Mouse (Mus musculus) midbrain, embryonic 14.5 days (tissue): Measurements from ENCODE around the gene Gm29644. TPM values are rescaled to one million over a fixed set of nuclear protein-coding genes. Genes with fewer than 3 reads are reported as not detected.
"Not testable (repeated sequence)": the region's sequence is repeated elsewhere in the genome, so short reads cannot be mapped to it uniquely, and the experiment has no call there.

Experiments used
- ATAC-seq: fragments of 200-750 bp; cut with Nextera tagmentation; 2 replicates; pipeline ENCODE4 v1.8.0; 2017; ENCODE audit warnings: moderate number of reproducible peaks, moderate library complexity; ENCODE audit not compliant: low FRiP score, low TSS enrichment
- DNase-seq: peaks from one replicate; pipeline ENCODE4 v3.0.0-alpha.2; 2015
- H3K27ac ChIP-seq: fragments of 300-500 bp; sonication (generic); replicated peaks from 2 replicates; pipeline ENCODE4 v1.5.1; 2014; ENCODE audit warnings: mild to moderate bottlenecking, low read depth, low read length, moderate library complexity
- H3K27me3 ChIP-seq: fragments of 300-500 bp; sonication (generic); 2 replicates; pipeline ENCODE4 v1.6.1; 2014; ENCODE audit warnings: low read length, control low read depth, mixed read lengths; ENCODE audit not compliant: control insufficient read depth, insufficient read depth
- H3K36me3 ChIP-seq: fragments of 300-500 bp; sonication (generic); 2 replicates; pipeline ENCODE4 v1.6.1; 2014; ENCODE audit warnings: low read length, control low read depth; ENCODE audit not compliant: control insufficient read depth, insufficient read depth
- H3K4me1 ChIP-seq: fragments of 300-500 bp; sonication (generic); 2 replicates; pipeline ENCODE4 v1.6.1; 2014; ENCODE audit warnings: mild to moderate bottlenecking, antibody characterized with exemption, low read length, control low read depth; ENCODE audit not compliant: control insufficient read depth, insufficient read depth
- H3K4me2 ChIP-seq: fragments of 300-500 bp; sonication (generic); 2 replicates; pipeline ENCODE4 v1.6.1; 2014; ENCODE audit warnings: mild to moderate bottlenecking, low read length, moderate library complexity
- H3K4me3 ChIP-seq: fragments of 300-500 bp; sonication (generic); replicated peaks from 2 replicates; pipeline ENCODE4 v1.5.1; 2014; ENCODE audit warnings: low read depth, low read length
- H3K9ac ChIP-seq: fragments of 300-500 bp; sonication (generic); replicated peaks from 2 replicates; pipeline ENCODE4 v1.6.1; 2014; ENCODE audit warnings: mild to moderate bottlenecking, low read length, moderate library complexity
- H3K9me3 ChIP-seq: fragments of 300-500 bp; sonication (generic); 2 replicates; pipeline ENCODE4 v1.6.1; 2016; ENCODE audit warnings: low read length, control low read depth, mixed read lengths; ENCODE audit not compliant: control insufficient read depth
- WGBS: fragments of 180-500 bp; shearing (Covaris S2); extraction: QIAGEN DNeasy Blood & Tissue Kit; methylation state at CpG from one replicate; pipeline ENCODE4 v1.1.7; 2014; 5-methylcytosine and 5-hydroxymethylcytosine counted together
- polyA plus RNA-seq: library from polyadenylated mRNA; unstranded; fragments of >200 nt; fragmentation: Nextera tagmentation; extraction: Ambion mirVana; gene quantifications from 2 replicates; pipeline ENCODE4 v1.2.1, GENCODE M21; 2014

Gene Gm29644
- polyA plus RNA-seq = not detected in 2 replicates

GRCm38 (mm10) chrY:70303187-70303586 lies at the start of gene Gm29644, which contains the start of gene Gm29423:
Gene Gm29644 (minus strand): TSS chrY:70303343.
Gene Gm29423 (minus strand): TSS chrY:70303287.
- no CpG with 5 or more reads among the region's 2 CpGs for WGBS

GRCm38 (mm10) chrY:70273542-70273941 lies 29.6 kb downstream of the Gm29644 start, which contains the start of gene Gm21118:
Gene Gm21118 (minus strand): TSS chrY:70273642.
- not testable (repeated sequence) for H3K36me3 ChIP-seq, H3K4me2 ChIP-seq, H3K4me1 ChIP-seq, DNase-seq, H3K4me3 ChIP-seq, H3K9me3 ChIP-seq, H3K9ac ChIP-seq, H3K27ac ChIP-seq, ATAC-seq, H3K27me3 ChIP-seq
- WGBS = no CpG with 5 or more reads among the region's 4 CpGs

More at GRCm38 (mm10) chrY:70303187-70303586, at the start of gene Gm29644, which contains the start of gene Gm29423:
- H3K4me3 ChIP-seq, H3K4me2 ChIP-seq, H3K9me3 ChIP-seq, H3K27me3 ChIP-seq, H3K27ac ChIP-seq, DNase-seq, H3K9ac ChIP-seq, H3K36me3 ChIP-seq, H3K4me1 ChIP-seq, ATAC-seq: not testable (repeated sequence)

Other genes starting within 250 kb of the Gm29644 start
- not detected in 2 replicates for gene Gm21118, start 29.7 kb downstream of the Gm29644 start, polyA plus RNA-seq
- gene Gm29423, start 56 bp downstream of the Gm29644 start, polyA plus RNA-seq = not detected in 2 replicates
- gene Gm20888, start 138.5 kb upstream of the Gm29644 start, polyA plus RNA-seq = not detected in 2 replicates